Comparison of ENCODE assay signal across 19 mouse cellular contexts in the genomic region with DNA sequence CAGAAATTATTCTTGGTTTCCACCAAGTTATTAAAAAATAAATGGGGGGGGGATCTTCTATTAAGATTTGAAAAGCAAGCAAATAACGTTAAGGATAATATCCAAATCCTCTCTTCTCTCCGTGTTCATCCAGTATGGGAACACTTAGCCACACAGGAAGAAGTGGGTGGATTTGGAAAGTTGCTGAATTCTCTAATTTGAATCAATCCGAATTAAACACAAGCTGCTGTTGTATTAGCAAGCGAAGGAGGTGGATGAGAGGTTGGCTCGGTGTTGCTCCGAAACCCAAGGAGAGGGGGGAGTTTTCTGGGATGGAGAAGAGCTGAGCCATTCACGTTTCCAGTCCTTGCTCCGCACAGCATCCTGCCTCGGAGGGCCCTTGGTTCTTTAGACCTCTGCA.
DNase-seq lines count a peak whose midpoint lies in the region; ATAC-seq lines count a peak whose summit lies in the region.
"Had no signal": no experiment of that assay in that cellular context is flagged by ENCODE, and none has a peak within 500 bp of the region (broad histone marks: within the 10 kb centered on the region; RNA-seq: fewer than 3 reads in every experiment).

No protein-coding gene starts in this region.

- ATAC-seq in frontal cortex, adult (ENCODE audit: low TSS enrichment), result peak; percentile 71
- ATAC-seq: forebrain, embryonic 13.5 days; hindbrain, embryonic 16.5 days had no signal

- DNase-seq in frontal cortex, postnatal 25 days (ENCODE audit: low spot score in 2 of 2), result no peak
- DNase-seq in right cerebral cortex, adult 18-20 months, result peak; percentile 15
- DNase-seq in right cerebral cortex, postnatal 10 days (ENCODE audit: low spot score in 2 of 2), result no peak
- peak; percentile 61 for DNase-seq in brain, adult 2 months (ENCODE audit: low read depth, low spot score)
- DNase-seq in layer of hippocampus, postnatal 36 days, result peak; percentile 21 to 23
- no peak for DNase-seq in lung, postnatal 14 days
- DNase-seq in T-cell, adult 2 months (ENCODE audit: low spot score), result no peak
- DNase-seq: adrenal gland, adult 2 months; adrenal gland, postnatal 25 days; cerebellum, adult 2 months; cerebellum, postnatal 10 days; embryo, embryonic 11 days; gastrocnemius, postnatal 10 days; heart, adult 18-20 months; heart, postnatal 10 days; heart, postnatal 4 days had no signal

Comparison
In these comparisons a context has a peak if more than half of its experiments do, and no peak if none do; other contexts are left out.
1. DNase-seq: peak in right cerebral cortex, adult 18-20 months (single experiment), brain, adult 2 months (single experiment) and layer of hippocampus, postnatal 36 days (2 of 2); none in frontal cortex, postnatal 25 days (0 of 2), right cerebral cortex, postnatal 10 days (0 of 2), lung, postnatal 14 days (single experiment) and T-cell, adult 2 months (single experiment).